Mouse (Mus musculus) embryonic fibroblast, embryonic 13.5 days (primary cell): ENCODE data around the gene Sppl2c.

Source experiments
- CTCF ChIP-seq: IDR thresholded peaks from 2 replicates; pipeline ENCODE4 v1.5.1; 2011; ENCODE audit warnings: mild to moderate bottlenecking, control low read depth, low read length, moderate library complexity, borderline replicate concordance; ENCODE audit not compliant: insufficient read depth
- POLR2A ChIP-seq: IDR thresholded peaks from 2 replicates; pipeline ENCODE4 v1.6.1; 2011; ENCODE audit warnings: low read depth, mild to moderate bottlenecking, control low read depth, low read length, moderate library complexity

- TF ChIP-seq POLR2A (no peak), CTCF (no peak)
These were observed 1.6 kb downstream of the Sppl2c start for GRCm38 (mm10) chr11:104187766-104188165.
